Mouse (Mus musculus): Measurements from ENCODE around the gene Gpr142.

The Gpr142 gene

GRCm38 (mm10) chr11:114798624-114799023, at the start of gene Gpr142:
Gene Gpr142 (plus strand): TSS chr11:114798924.
- no peak for DNase-seq (ENCODE audit: low read depth, low spot score)

DNA sequence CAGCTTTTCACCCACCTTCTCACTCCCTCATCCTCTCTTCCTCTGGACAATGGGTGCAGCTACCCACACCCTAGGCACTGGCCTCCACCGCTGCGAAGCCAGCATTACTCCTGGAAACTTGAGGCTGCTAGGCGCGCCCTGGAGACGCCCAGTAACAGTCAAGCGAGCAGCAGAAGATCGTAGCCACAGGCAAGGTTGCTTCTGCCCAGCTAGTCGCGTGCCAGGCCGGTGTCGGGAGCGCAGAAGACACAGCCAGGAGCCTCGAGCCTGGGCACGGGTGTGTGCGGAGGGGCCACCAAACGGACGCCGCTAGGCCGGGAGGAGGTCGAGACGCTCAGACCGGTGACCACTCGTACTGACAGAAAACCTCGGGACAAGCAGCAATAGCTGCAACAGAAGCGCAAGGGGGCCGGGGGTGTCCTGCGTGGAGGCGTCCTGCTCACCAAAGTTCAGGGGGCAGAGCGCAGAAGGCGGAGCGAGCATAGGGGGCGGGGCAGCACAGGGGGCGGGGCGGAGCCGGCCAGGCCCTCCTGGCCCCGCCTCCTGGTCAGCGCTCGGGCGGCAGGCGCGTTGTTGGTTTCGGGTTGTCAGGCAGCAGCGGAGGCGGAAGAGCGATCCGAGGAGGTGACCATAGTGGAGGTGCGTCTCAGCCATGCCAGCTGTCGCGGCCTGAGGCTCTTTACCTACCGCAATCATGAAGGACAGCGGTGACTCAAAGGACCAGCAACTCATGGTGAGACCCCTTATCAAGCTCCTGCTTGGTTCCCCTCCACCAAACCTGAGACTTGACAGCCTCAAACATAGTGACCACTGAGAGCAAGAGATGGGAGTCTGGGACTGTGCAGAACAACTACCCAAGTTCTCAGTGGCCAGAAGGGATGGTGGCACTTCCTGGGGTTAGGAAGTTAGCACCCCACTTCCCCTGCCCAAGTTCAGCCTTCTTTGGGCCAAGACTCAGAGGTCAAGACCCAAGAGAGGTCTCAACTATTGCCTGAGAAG, 33.6 kb upstream of the Gpr142 start, which contains the start of gene Kif19a:
Gene Kif19a, plus strand, starts transcription at position 569 of the 999 bp plus-strand sequence.
- peak; percentile 58 for DNase-seq (ENCODE audit: low read depth, low spot score)

- DNase-seq (ENCODE audit: low read depth, low spot score), result no peak
Observed at GRCm38 (mm10) chr11:114769911-114770310, 28.8 kb upstream of the Gpr142 start.

- no peak for DNase-seq (ENCODE audit: low read depth, low spot score)
Observed at GRCm38 (mm10) chr11:114771896-114772295, 26.8 kb upstream of the Gpr142 start.

GRCm38 (mm10) chr11:114780076-114780475, 18.6 kb upstream of the Gpr142 start:
- no peak for DNase-seq (ENCODE audit: low read depth, low spot score)

GRCm38 (mm10) chr11:114785892-114786291, 12.8 kb upstream of the Gpr142 start:
- DNase-seq (ENCODE audit: low read depth, low spot score), result no peak

DNA sequence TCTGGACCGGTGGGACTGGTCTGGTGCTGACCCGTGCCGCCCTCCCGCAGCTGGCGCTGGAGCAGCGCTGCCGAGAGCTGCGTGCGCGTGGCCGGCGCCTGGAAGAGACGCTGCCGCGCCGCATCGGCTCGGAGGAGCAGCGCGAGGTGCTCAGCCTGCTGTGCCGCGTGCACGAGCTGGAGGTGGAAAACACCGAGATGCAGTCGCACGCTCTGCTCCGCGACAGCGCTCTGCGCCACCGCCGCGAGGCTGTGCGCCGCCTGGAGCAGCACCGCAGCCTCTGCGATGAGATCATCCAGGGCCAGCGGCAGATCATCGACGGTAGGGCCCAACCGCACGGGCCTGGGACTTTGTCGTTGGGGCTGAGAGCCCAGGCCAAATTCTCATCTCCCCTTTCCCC, 12.4 kb upstream of the Gpr142 start:
- peak; percentile 85 for DNase-seq (ENCODE audit: low read depth, low spot score)

DNA sequence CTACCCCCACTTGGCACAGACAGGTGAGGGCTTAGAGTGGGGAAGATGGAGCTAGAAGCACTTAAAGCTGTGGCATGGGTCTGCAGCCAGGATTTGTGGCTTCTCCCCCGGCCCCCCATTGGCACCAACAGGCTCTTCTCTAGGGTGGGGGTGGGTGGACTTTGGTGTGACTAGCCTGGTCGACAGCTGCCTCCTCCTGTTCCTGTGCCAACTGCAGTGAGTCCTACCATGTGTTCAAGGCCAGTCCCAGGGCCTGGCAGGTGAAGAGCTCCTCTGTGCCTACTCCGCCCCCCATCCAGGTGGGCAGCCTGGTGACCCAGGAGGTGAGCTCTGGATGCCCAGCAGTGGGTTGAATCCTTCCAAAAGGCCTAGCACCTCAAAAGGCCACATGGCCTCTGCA, 11.1 kb upstream of the Gpr142 start:
- DNase-seq (ENCODE audit: low read depth, low spot score), result no peak

- DNase-seq (ENCODE audit: low read depth, low spot score), result peak; percentile 86
Observed at GRCm38 (mm10) chr11:114789061-114789714, 9.5 kb upstream of the Gpr142 start.

DNA sequence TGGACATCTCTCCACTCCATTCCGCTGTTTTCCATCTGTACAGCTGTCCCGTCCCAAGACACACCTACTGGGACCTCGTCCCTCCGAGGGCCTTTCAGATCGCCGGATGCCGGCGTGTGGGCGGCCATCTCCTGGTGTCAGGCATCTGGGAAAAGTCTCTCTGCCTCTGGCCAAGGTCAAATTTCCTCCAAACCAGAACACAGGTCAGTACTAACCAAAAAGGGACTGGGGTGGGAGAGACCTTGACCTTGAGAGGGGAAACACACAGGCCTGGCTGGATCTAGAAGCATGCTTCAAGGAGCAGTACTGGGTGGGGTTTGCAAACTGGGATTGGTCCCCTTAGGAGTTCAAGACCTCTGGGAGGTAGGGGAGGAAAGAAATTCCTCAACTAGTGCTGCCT, 9.0 kb upstream of the Gpr142 start:
- DNase-seq (ENCODE audit: low read depth, low spot score), result no peak

DNA sequence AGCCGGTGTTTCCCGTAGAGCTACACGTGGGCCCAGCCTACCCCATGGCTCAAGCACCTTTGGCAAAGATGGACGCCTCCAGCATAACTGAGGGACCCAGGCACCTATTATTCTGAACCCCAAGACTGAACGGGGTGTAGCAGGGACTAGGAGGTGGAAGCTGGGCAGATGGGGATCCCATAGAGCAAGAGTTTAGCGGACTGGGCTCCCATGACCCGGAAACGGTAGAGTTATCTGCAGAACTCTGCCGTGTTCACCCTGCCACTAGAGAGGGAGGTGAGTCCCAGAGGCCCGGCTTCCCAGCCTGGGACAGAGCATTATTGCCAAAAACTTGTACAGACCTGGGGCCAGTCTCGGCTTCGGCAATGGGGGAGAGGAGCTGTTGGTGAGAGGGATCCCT, 8.6 kb upstream of the Gpr142 start:
- DNase-seq (ENCODE audit: low read depth, low spot score), result no peak

DNA sequence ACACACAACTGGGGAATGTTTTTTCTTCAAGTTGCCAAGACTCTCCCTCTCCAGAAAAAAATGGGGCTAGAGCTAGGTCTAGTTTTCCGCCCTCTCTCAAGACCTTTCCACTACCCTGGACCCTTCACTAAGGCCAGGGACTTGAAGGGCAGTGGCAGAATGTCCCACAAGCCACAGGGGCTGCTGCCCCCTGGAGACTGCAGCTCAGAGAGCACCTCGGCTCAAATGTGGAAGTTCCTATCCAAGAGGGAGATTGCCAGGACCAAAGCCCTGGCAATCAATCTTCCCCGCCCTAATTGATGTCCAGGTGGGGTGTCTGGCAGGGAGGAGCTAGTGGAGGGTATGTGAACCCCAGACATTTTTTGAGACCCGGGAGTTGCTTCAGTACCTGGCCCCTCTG, 7.9 kb upstream of the Gpr142 start:
- DNase-seq (ENCODE audit: low read depth, low spot score), result no peak

- DNase-seq (ENCODE audit: low read depth, low spot score), result peak; percentile 66
Observed at GRCm38 (mm10) chr11:114791351-114791889, 7.3 kb upstream of the Gpr142 start.

DNA sequence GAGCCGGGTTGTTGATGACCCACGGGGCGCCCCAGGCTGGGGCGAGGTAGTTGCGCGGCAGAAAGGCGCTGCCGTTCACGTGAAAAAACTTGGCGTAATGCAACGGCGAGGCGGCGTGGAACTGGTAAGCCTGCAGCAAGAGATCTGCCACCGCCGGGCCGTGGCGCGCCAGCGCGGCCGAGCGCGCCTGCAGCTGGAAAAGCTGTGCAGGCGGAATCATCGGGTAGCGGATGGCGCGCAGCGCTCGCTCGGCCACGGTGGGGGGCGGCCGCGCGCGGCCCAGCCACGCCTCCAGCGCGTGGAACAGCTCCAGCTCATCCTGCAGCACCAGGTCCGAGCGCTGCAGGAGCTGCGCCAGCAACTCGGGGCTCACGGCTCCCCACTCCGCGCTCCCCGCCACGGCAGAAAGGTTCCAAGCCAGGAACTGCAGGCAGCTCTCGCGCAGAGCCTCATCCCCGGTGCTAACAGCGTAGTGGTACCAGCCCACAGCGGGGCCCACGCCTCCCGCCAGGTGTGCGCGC, 6.8 kb upstream of the Gpr142 start:
- DNase-seq (ENCODE audit: low read depth, low spot score), result peak; percentile 84

GRCm38 (mm10) chr11:114792931-114793494, 5.7 kb upstream of the Gpr142 start:
- peak; percentile 57 for DNase-seq (ENCODE audit: low read depth, low spot score)

DNA sequence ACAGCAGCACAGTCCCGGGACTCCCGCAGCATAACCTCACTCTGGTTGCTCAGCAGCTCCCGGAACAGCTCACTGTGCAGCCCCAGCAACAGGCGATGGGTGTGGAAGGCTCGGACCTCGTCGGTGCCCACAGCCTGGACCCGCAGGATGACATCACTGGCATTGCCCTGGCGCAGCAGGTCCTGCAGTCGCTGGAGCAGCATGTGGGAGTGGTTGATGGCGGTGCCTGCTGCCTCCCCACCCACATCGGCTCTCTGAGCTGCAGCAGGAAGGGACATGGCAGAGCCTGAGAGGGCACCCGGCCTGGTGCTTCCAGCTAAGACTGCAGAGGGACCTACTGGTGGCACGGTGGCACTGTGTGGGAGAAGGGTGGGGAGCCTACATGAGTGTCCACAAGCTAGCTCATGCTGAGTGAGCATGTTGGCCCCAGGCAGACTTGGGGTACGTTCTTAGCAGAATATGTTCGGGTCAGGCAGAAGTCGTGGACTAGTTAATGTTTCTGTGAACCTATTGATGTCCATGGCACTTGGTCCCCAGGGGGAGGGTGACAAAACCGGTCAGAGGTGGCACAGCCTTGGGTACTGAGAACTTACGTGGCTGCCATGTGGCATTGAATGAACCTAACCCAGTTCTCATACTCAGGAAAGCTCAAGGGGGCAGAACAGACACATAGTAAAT, 4.7 kb upstream of the Gpr142 start:
- DNase-seq (ENCODE audit: low read depth, low spot score), result peak; percentile 53

GRCm38 (mm10) chr11:114794691-114795090, 4.0 kb upstream of the Gpr142 start:
- DNase-seq (ENCODE audit: low read depth, low spot score), result no peak

- peak; percentile 99 for DNase-seq (ENCODE audit: low read depth, low spot score)
Observed at GRCm38 (mm10) chr11:114795231-114795746, 3.4 kb upstream of the Gpr142 start.

- peak; percentile 64 for DNase-seq (ENCODE audit: low read depth, low spot score)
Observed at GRCm38 (mm10) chr11:114795848-114796322, 2.8 kb upstream of the Gpr142 start, which contains the start of gene Btbd17. Gene Btbd17 (minus strand): TSS chr11:114795945.

DNA sequence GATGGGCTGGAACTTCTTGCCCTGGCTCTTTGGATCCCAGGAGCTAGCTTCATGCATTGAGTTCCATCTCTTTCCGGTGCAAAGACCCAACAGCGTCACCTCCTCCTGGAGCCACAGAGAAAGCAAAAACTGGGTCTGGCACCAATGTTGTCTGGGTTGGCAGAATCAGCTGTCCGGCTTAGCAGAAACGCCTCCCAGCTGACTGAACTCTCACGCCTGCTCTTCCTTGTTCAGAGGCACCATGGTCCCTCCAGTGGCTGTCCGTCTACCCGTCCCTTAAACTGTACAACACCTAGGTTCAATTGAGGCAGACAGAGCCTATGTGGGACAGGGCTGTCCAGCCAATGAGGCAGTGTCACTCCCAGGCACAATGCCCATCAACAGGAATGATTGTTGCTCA, 1.5 kb upstream of the Gpr142 start:
- no peak for DNase-seq (ENCODE audit: low read depth, low spot score)

- no peak for DNase-seq (ENCODE audit: low read depth, low spot score)
Observed at GRCm38 (mm10) chr11:114797981-114798380, 743 bp upstream of the Gpr142 start.

All from brain, adult 2 months (tissue).